Mouse (Mus musculus) embryo, embryonic 11 days (tissue): ENCODE measurements around the gene Prkar1b.

Experiments
- DNase-seq: peaks from one replicate; pipeline ENCODE4 v3.0.0-alpha.2; 2015

Gene Prkar1b

DNA sequence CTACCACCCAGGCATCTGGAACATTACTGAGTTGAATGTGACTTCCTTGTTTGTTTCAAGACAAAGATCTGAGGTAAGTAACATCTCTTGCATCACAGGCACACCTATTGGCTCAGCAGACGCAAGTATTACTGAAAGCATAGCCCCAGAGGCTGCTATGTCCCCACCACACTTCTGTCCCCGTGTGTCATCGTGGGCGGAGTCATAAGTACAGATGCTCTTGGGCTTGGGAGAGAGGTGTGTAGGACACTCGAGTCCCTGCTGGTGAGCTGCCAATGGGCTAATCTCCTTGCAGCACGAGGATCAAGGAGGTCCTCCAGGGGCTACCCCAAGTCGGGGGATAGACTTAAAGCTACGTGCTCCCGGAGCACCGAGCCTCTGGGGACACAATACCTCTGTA is 96.6 kb downstream of the Prkar1b start:
- DNase-seq: no peak

- DNase-seq: no peak
These were observed 98.5 kb downstream of the Prkar1b start for GRCm38 (mm10) chr5:139051276-139051675.

GRCm38 (mm10) chr5:139049367-139049766 is 100.4 kb downstream of the Prkar1b start:
- DNase-seq: no peak

- DNase-seq: no peak
These were observed 102.6 kb downstream of the Prkar1b start for GRCm38 (mm10) chr5:139047171-139047570.

- DNase-seq: no peak
These were observed 103.2 kb downstream of the Prkar1b start for GRCm38 (mm10) chr5:139046636-139047035.

DNA sequence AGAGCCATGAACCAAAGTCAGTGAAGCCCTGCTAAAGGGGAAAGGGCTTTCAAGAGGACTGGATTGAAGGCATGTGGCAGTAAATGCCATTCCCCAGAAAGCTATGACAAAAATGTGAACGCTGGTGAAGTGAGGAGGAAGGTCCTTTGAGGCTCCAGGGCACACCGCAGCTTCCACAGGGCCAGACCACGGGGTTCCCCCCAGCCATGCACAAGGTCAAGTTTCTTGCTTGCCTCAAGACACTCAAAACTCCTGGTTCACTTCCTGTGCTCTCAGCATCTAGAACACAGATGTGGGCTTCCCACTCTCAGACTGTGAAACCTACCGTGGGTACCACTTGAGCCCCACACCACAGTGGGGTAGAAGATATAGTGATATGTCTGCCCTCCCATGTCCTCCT is 106.3 kb downstream of the Prkar1b start:
- DNase-seq: no peak

DNA sequence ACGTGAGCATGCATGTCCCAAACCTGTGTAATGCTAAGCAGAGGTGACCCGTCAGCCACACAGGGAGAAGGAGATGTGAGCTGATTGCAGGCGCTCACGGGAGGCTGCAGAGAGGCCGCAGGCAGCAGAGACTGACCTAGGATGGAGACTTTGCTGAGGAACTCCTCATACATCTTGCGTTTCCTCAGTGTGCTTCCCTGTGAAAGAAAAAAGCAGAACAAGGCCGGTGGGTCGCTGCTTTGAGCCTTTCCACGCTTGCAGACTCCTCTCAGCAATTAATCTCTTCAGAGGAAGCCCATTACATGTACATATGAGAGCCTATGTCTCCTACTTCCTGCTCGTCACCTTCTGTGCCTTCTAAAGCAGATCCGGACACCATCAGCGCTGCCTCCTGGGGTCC is 107.5 kb downstream of the Prkar1b start:
- no peak for DNase-seq

DNA sequence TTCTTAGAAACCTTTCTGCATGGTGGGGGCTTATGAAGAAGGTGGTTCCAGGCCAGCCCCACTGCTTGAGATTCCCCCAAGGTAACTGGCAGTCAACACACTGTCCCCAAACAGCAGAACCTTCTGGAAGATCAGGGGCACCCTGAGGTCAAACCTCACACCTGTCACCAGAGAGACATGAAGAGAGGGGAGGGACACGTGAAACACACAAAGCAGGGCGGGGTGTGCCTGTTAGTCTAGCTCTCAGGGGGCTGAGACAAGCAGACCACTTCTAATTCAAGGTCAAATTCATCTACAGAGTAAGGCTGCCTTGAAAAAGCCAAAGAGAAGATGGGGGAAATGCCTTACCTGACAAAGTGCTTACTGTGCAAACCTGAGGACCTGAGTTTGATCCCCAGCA is 114.6 kb downstream of the Prkar1b start:
- no peak for DNase-seq

DNA sequence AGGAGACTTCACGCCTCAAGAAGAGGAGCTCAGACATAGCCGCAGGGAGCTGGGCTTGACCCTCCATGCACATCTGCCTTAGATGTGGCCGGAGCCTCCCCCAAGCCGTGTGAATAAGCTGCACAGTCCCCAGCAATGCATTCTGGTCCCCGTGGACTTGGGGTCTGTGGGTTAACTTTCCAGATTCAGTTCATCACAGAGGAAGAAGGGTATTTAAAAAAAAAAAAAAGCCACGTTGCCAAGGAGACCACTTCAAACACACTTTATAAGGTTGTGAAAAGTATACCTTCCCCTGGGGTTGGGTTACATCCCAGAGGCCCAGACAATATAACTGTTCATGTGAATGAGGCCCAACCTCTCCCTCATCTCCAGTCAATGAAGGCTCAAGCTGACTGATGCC is 115.1 kb downstream of the Prkar1b start:
- DNase-seq: peak; percentile 33

DNA sequence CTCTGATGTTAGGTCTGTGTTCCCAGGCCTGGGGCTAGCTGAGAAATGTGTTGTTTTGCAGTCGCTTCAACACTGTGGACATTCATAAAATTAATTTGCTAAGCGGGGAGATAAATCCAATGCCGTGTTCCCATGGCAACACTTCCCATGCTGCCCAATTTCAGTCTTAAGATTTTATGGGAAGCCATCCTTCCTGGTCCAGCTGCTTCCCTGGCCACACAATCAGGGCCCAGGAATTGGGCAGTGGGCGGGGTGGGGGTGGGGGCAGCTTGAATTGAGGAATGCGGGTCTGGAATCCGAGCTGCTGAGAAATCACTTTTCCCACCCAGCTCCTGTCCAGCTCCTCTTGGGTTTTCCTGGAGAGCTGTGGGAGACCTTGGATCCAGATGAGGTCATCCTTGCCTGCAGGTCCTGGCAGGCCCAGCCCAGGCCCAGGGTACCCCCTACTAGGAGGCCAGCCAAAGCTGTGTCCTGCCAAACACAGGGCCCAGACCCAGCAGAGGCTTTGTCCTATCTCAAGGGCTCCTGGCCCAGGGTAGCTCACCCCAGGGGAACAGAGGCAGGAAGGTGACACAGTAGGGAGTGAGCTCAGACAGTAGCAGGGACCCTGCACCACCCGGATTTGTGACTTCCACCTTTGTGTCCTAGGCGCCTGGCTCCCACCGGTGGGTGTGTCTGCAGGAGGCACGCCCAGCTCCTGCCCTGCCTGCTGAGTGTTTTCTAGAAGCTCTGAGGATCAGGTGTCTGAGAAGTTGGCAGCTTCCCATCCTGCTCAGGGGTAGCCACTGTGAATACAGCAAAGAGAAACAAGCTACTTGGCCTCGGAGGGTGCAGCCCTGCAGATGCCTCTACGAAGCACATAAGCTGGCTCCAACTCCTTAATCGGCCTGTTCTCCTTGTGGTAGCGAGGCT is 116.1 kb downstream of the Prkar1b start:
- DNase-seq: no peak

DNA sequence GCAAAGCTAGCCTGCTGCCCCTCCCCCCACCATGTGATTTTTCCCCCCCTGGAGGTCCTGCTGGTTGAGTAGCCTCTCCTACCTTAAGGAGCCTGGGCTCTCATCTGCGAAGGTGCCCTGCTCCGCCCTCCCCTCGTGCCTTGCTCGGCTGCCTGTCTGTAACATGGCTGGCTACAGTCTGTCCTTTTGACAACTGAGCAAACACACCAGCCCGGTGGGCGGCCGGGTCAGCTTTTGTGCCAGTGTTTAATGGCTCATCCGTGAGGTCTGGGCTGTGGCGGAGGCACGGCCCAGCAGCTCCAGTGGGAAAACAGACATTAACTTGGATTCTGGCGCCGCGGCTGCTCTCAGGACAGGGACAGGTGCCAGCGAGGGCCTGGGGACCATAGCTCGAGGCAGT is 122.2 kb downstream of the Prkar1b start:
- peak; percentile 41 for DNase-seq

GRCm38 (mm10) chr5:139024351-139025105 is 125.3 kb downstream of the Prkar1b start:
- DNase-seq: no peak

DNA sequence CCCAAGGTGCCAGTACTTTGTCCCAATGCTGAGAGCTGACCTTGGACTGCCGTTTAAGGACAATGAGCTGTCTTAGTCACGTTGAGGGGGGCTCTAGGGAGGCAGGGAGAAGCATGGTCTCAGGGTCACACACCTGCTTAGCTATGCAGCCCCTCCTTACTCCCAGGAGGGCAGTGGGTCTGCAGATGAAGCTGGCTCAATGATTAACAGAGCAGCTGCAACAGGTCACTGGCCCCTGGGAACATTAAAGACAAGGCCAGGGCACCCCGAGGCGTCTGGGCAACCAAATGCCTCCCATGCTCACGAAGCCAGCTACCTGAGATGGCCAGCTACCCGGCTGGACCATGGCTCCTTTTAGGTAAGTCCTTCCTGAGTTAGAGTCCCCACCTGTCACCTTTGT is 129.2 kb downstream of the Prkar1b start:
- no peak for DNase-seq

DNA sequence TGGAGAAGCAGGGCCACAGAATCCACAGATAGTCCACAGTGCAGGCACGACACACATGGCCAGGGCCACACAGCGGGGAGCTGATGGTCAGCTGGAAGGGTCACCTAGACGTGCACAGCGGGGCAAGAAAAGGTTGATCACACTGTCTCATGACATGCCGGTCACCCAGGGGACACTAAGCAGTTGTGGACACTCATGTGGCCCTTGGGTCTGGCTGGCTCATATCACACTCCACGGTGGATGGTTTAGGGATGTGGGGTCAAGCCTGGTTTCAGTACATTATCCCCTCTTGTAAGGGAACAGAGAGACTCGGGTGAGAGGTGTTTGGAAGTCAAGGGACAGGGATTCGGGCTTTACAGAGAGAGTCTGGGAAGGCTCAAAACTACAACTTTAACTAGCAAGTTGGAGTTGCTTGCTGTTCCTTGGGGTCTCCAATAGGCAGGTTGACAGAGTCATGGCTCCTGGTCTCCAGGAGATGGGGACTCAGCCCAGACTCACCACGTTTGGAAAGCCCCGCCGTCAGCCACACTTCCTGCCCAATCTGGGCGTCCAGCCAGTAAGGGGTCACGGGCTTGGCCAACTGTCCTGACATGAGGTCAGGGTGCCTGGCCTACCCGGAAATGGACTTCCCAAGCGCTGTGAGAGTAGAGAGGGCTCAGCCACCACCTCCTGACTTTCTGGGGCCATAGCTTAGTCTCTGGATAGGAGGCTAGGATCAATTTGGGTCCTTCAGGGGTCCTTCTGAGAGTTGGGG is 132.3 kb downstream of the Prkar1b start:
- no peak for DNase-seq

DNA sequence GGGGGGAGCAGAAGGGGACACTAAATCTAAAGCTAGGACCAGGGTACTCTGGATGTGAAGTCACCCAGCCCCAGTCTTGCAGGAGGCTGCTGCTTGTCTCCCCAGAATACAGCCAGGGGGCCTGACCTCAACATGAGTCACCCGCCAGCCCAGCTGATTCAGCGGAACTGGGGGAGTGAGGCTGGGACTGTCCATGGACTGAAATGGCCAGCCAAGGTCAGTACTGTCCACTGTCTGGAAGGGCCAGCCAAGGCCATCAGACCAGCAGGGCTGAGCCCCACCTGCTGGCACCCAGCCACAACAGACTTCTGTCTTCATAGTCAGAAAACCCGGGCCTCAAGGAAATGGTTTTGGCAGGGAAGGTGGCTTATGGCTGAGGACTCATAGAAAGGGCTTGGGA is 134.7 kb downstream of the Prkar1b start:
- DNase-seq: no peak

- no peak for DNase-seq
These were observed 139.2 kb downstream of the Prkar1b start for GRCm38 (mm10) chr5:139010649-139011048.

- no peak for DNase-seq
These were observed 142.5 kb downstream of the Prkar1b start for GRCm38 (mm10) chr5:139007141-139007775.

DNA sequence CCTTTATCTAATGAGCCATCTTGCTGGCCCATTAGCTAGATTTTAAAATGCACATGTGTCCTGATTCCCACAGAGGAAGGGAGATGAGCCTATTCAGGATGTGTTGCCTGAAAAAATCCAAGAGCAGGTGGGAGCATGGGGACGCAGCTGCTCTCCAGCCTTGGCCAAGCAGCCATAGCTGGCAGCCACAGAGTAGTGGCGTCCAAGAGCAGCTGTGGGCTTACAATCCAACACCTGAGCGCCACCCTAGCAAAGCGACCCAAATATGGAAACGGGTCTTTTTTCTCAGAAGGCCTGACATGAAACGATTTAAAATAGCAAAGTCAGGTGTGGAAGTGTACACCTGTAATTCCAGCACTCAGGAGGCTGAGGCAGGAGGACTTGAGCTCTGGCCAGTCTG is 145.2 kb downstream of the Prkar1b start:
- DNase-seq: no peak

DNA sequence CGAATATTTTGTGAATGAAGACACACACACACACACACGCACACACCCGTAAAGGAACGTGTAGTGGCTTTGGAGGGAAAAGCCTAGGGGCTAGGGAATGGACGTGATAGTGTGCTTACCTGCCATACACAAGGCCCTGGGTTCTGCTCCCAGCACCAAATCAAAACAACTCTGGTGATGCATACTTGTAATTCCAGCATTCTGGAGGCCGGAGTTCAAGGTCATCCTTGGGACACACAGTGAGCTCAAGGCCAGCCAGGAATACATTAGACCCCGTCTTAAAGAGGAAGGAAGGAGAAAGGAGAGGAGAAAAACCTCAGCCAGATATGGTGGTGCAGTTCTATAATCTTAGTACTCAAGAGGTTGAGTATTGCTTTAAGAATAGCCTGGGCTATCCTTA is 150.1 kb downstream of the Prkar1b start:
- DNase-seq: no peak

DNA sequence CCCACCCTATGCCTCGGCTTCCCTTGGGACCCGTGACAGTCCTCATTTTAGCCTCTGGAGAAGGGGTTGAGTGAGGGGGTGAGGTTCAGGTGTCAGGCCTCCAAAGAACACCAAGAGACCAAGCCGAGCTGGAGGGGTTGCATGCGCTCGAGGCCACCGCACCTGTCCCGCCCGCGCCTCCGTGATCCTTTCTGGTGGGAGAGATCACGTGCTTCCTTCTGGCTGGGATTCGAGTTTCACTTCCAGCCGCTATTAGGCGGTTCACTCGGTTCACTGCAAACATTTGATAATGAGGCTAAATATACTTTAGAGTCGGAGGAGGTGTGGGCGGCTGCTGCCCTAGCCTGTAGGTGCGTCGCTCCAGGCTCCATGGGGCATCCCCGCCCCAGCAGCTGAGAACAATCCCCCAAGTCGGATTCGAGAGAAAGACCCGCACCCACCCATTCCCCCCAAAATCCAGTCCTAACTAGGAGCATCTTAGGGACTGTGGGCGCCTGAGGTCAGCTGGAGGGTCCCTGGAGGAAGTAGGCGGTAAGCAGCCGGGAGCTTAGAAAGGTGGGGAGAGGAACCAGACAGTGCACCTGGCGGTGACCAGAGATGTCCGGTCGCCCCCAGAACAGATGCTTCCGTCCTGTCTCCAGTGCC is 151.7 kb downstream of the Prkar1b start:
- DNase-seq: peak; percentile 39

GRCm38 (mm10) chr5:138997171-138997788 is 152.5 kb downstream of the Prkar1b start, which contains the start of gene Pdgfa:
Pdgfa (minus strand) TSS chr5:138997370.
- peak; percentile 88 for DNase-seq
